Mouse (Mus musculus) stomach, embryonic 15.5 days (tissue): ENCODE data around the gene Iqcb1. TPM values are rescaled to one million over a fixed set of nuclear protein-coding genes. Genes with fewer than 3 reads are reported as not detected.
A peak's percentile ranks its signal among the peaks of the same experiment; 100 is the strongest.
"Not testable (repeated sequence)": the region's sequence is repeated elsewhere in the genome, so short reads cannot be mapped to it uniquely, and the experiment has no call there.

ENCODE experiments used
- ATAC-seq: fragments of 200-750 bp; cut with Nextera tagmentation; 2 replicates; pipeline ENCODE4 v1.8.0; 2017; ENCODE audit warnings: low read depth, moderate number of reproducible peaks, moderate TSS enrichment; ENCODE audit not compliant: insufficient read depth, low FRiP score
- H3K27ac ChIP-seq: fragments of 300-500 bp; sonication (generic); 2 replicates; pipeline ENCODE4 v1.5.1; 2015; ENCODE audit warnings: mild to moderate bottlenecking, inconsistent platforms
- H3K27me3 ChIP-seq: fragments of 300-500 bp; sonication (generic); replicated peaks from 2 replicates; pipeline ENCODE4 v1.6.1; 2015; ENCODE audit warnings: inconsistent platforms
- H3K36me3 ChIP-seq: fragments of 300-500 bp; sonication (generic); 2 replicates; pipeline ENCODE4 v1.6.1; 2015; ENCODE audit warnings: inconsistent platforms
- H3K4me1 ChIP-seq: fragments of 300-500 bp; sonication (generic); 2 replicates; pipeline ENCODE4 v1.6.1; 2015; ENCODE audit warnings: inconsistent platforms
- H3K4me2 ChIP-seq: fragments of 300-500 bp; sonication (generic); 2 replicates; pipeline ENCODE4 v1.6.1; 2015; ENCODE audit warnings: mild to moderate bottlenecking, inconsistent platforms
- H3K4me3 ChIP-seq: fragments of 300-500 bp; sonication (generic); replicated peaks from 2 replicates; pipeline ENCODE4 v1.5.1; 2015; ENCODE audit warnings: inconsistent platforms
- H3K9ac ChIP-seq: fragments of 300-500 bp; sonication (generic); 2 replicates; pipeline ENCODE4 v1.6.1; 2015; ENCODE audit warnings: inconsistent platforms
- H3K9me3 ChIP-seq: fragments of 300-500 bp; sonication (generic); 2 replicates; pipeline ENCODE4 v1.6.1; 2016; ENCODE audit warnings: inconsistent platforms
- WGBS: fragments of 180-500 bp; shearing (Covaris S2); methylation state at CpG from one replicate; pipeline ENCODE4 v1.1.7; 2015; 5-methylcytosine and 5-hydroxymethylcytosine counted together
- polyA plus RNA-seq: library from polyadenylated mRNA; unstranded; fragments of >200 nt; fragmentation: Nextera tagmentation; extraction: Ambion mirVana; gene quantifications from 2 replicates; pipeline ENCODE4 v1.2.1, GENCODE M21; 2015

Iqcb1 gene
- polyA plus RNA-seq, 1 experiment from 2014 or later: 28.3 TPM

DNA sequence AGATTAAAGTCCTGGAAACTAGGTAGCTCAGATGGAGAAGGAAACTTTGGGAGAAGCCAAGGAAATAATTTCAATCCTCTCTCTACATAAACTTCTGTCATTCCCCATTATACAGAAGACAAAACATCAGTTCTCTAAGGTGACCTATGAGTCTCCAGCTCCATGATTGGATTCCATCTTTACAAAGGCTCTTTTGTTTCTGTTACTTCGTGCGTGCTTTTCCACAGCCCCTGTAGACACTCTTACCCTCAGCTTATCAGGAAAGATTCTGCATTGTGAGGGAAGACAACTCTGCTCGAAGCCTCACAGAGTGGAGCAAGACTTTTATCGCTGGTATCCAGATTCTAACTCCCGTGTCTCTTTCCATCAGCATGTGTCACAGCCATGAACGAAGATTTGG is 8.2 kb upstream of the Iqcb1 start:
- H3K9me3 ChIP-seq: no peaks in the 10 kb centered on the region
- H3K36me3 ChIP-seq: no peaks in the 10 kb centered on the region
- no peak for ATAC-seq
- H3K27ac ChIP-seq: no peak overlapping the region
- WGBS: 72% methylated on average over 6 of the region's 6 CpGs
- no peak overlapping the region for H3K4me2 ChIP-seq
- no peak overlapping the region for H3K4me3 ChIP-seq
- H3K9ac ChIP-seq: no peak overlapping the region
- H3K27me3 ChIP-seq: no peaks in the 10 kb centered on the region
- H3K4me1 ChIP-seq: no peaks in the 10 kb centered on the region

DNA sequence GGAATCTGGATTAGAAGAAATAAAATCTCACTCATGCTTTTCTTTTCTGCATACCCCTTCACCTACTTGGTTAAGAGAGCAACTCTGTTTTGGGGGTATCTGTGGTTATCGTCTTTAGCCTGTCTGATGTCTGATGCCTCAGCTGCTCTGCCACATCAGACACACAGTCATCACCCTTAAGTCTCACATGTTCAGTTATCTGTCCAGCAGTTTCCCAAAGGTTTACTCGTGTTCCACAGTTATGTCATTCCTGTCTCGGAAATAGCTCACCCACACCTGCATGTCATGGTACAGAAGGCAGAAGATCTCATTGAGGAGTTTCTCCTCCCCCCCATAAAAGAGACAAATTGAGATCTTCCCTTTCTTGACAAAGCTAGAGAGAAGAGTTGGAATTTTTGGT is 7.4 kb upstream of the Iqcb1 start:
- H3K36me3 ChIP-seq: no peaks in the 10 kb centered on the region
- no peaks in the 10 kb centered on the region for H3K9me3 ChIP-seq
- 79% methylated on average over 3 of the region's 3 CpGs for WGBS
- H3K4me3 ChIP-seq: no peak overlapping the region
- H3K4me2 ChIP-seq: no peak overlapping the region
- H3K4me1 ChIP-seq: no peaks in the 10 kb centered on the region
- H3K27ac ChIP-seq: no peak overlapping the region
- no peaks in the 10 kb centered on the region for H3K27me3 ChIP-seq
- H3K9ac ChIP-seq: no peak overlapping the region
- no peak for ATAC-seq

DNA sequence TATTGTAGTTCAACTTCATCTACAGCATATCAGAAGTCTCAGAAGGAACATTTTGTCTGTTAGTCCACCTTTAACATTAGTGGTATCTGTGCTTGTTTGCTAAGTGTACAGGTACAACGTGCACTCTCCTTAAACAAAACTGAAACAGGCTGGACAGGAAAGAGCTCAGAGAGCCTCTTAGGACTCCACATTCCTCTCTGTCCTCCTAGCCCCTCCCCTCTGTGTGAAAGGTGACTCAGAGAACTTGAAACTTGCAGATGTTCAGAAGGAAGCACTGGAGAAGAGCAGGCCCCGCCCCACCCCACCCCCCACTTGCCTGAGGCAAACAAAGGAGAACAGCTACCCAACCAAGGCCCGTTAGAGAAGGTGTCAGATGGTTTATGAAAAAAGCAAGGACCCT is 6.7 kb upstream of the Iqcb1 start:
- H3K27me3 ChIP-seq: no peaks in the 10 kb centered on the region
- H3K36me3 ChIP-seq: no peaks in the 10 kb centered on the region
- H3K9me3 ChIP-seq: no peaks in the 10 kb centered on the region
- no peak; the same call in 1 of the 2 replicates for ATAC-seq
- 1% methylated on average over 3 of the region's 3 CpGs for whole genome bisulfite sequencing
- no peak overlapping the region for H3K4me2 ChIP-seq
- H3K4me1 ChIP-seq: no peaks in the 10 kb centered on the region
- H3K27ac ChIP-seq: no peak overlapping the region
- H3K9ac ChIP-seq: no peak overlapping the region
- no peak overlapping the region for H3K4me3 ChIP-seq

DNA sequence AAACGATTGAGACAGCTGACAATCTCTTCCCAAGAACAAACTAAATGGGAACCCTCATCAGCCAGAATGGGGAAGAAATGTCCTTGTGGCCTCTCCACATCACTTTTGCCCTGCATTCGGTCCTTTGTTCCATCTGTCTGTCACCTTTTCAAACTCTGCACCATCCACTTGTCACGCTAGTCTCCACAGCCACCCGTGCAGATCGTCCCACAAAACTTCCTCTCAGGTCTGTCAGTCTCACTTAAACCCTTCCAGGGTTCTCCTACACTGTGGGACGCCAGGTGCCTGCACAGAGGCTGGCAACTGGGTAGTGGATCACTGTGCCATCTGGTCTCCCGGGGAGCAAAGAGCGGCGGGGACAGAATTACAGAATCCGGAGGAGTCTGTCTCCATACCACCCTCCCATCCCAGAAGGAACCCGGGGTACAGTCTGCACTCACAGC is 553 bp upstream of the Iqcb1 start:
- WGBS: 8% methylated on average over 11 of the region's 11 CpGs
- ATAC-seq: no peak; the same call in 1 of the 2 replicates

DNA sequence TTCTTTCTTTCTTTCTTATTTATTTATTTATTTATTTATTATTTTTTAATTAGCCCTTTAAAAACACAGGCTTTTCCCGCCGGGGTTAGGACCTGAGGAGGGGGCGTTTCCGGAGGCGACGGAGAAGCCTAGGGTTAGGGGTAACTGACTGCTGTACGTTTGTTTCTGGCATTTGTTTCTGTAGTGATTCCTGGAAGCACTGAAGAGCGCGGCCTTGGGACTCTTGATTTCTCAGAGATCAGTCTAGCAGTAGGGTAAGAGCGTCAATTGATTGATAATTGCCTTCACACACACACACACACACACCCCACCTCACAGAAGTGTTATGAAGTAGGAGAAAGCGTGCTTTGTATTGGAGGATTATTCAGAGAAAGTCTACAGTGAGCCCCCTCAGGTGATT is 635 bp downstream of the Iqcb1 start:
- no peaks in the 10 kb centered on the region for H3K36me3 ChIP-seq
- H3K9ac ChIP-seq: peak overlapping the region; percentile 89
- no peak overlapping the region for H3K27ac ChIP-seq
- WGBS: 4% methylated on average over 11 of the region's 11 CpGs
- H3K4me3 ChIP-seq: peak overlapping the region; percentile 76
- H3K4me2 ChIP-seq: peak overlapping the region; percentile 93
- H3K4me1 ChIP-seq: peaks cover 4% of the 10 kb centered on the region; the same call in 1 of the 2 replicates
- ATAC-seq: no peak
- no peaks in the 10 kb centered on the region for H3K9me3 ChIP-seq
- H3K27me3 ChIP-seq: 0 out of 2 replicates have a peak, but pooled peaks cover 3% of the 10 kb centered on the region

More for the DNA sequence above, 553 bp upstream of the Iqcb1 start:
- Histone ChIP-seq H3K4me2 (peak overlapping the region; percentile 93), H3K27ac (no peak overlapping the region), H3K9me3 (no peaks in the 10 kb centered on the region), H3K9ac (peak overlapping the region; percentile 34), H3K36me3 (no peaks in the 10 kb centered on the region), H3K4me3 (peak overlapping the region; percentile 76), H3K4me1 (peaks cover 4% of the 10 kb centered on the region; the same call in 1 of the 2 replicates), H3K27me3 (0 out of 2 replicates have a peak, but pooled peaks cover 3% of the 10 kb centered on the region)

DNA sequence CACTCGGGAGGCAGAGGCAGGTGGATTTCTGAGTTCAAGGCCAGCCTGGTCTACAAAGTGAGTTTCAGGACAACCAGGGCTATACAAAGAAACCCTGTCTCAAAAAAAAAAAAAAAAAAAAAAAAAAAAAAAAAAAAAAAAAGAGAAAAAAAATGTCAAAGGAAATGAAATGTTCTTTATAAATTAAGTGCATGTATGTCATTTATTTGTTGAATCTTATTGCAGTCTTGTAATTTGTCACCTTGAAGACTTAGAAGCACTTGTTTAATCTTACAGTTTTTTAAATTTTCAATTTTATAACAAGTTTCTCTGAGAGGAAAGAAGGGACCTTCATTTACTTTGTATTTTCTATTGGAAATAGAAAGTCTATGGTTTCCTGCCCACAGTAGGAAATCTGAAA is 18.7 kb downstream of the Iqcb1 start:
- H3K4me2 ChIP-seq, H3K4me1 ChIP-seq, ATAC-seq, H3K27me3 ChIP-seq, H3K4me3 ChIP-seq, H3K9me3 ChIP-seq, H3K9ac ChIP-seq, H3K36me3 ChIP-seq, H3K27ac ChIP-seq: not testable (repeated sequence)
- WGBS: 88% methylated on average over 1 of the region's 1 CpGs

DNA sequence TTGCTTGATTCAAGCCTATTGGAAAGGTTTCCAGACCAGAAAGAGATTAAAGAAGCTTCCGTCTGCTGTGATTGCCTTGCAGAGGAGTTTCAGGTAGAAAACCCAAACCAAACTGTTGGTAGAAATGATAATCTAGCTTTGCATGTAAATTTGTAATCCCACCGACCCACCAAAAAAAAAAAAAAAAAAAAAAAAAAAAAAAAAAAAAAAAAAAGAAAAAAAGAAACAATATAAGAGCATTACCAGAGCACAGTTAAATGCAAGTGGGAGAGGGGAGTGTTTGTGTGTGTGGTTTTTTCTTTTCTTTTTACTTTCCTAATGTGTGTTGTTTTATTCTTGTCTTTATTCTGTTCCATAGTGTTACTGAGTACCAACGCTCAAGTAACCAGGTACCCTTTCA is 23.0 kb downstream of the Iqcb1 start:
- Histone ChIP-seq H3K9ac (no peak overlapping the region), H3K9me3 (no peaks in the 10 kb centered on the region), H3K4me2 (no peak overlapping the region), H3K4me1 (no peaks in the 10 kb centered on the region), H3K27me3 (no peaks in the 10 kb centered on the region), H3K27ac (no peak overlapping the region), H3K36me3 (no peaks in the 10 kb centered on the region), H3K4me3 (no peak overlapping the region)
- no peak for ATAC-seq
- WGBS: 95% methylated on average over 3 of the region's 3 CpGs

DNA sequence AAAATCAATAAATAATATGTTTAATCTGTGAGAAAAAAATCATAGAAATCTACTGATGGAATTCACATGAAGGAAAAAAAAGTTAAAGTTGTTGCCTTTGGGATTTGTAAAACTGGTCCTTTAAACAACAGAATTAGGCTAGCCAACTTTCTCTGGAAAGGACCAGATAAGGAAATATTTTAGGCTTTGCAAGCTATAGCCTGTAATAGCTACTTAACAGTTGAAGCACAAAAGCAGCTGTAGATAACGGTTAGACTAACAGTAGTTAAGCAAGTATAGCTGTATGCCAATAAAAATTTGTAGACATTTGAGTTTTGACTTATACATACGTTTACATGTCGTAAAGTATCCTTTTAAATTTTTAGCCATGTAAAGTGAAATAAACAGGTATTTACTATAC is 35.4 kb downstream of the Iqcb1 start:
- Histone ChIP-seq H3K4me3 (no peak overlapping the region), H3K9ac (no peak overlapping the region), H3K9me3 (no peaks in the 10 kb centered on the region), H3K4me2 (no peak overlapping the region), H3K27me3 (no peaks in the 10 kb centered on the region), H3K27ac (no peak overlapping the region), H3K4me1 (no peaks in the 10 kb centered on the region), H3K36me3 (peaks cover 4% of the 10 kb centered on the region; the same call in 1 of the 2 replicates)
- no peak for ATAC-seq
- WGBS: 85% methylated on average over 3 of the region's 3 CpGs

DNA sequence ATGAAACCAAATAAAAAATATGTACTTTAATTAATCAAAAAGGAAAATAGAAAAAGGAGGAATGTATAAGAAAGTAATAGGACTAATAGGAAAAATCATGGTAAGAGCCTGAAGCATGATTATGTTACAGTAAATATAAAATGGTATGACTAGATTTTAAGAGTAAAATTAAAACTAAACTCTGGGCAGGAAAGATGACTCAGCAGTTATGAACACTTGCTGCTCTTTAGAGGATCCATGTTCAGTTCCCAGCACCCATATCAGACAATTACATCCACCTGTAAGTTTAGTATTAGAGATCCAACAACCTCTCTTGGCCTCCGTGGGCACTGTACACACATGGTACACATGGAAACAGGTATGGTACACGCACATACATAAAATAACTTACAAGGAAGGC is 41.3 kb downstream of the Iqcb1 start:
- H3K4me2 ChIP-seq: no peak overlapping the region
- no peaks in the 10 kb centered on the region for H3K9me3 ChIP-seq
- WGBS: 89% methylated on average over 2 of the region's 2 CpGs
- no peak overlapping the region for H3K9ac ChIP-seq
- no peak overlapping the region for H3K4me3 ChIP-seq
- H3K27me3 ChIP-seq: no peaks in the 10 kb centered on the region
- H3K4me1 ChIP-seq: peaks cover 3% of the 10 kb centered on the region; the same call in 1 of the 2 replicates
- no peak overlapping the region for H3K27ac ChIP-seq
- H3K36me3 ChIP-seq: peaks cover 13% of the 10 kb centered on the region
- ATAC-seq: no peak

DNA sequence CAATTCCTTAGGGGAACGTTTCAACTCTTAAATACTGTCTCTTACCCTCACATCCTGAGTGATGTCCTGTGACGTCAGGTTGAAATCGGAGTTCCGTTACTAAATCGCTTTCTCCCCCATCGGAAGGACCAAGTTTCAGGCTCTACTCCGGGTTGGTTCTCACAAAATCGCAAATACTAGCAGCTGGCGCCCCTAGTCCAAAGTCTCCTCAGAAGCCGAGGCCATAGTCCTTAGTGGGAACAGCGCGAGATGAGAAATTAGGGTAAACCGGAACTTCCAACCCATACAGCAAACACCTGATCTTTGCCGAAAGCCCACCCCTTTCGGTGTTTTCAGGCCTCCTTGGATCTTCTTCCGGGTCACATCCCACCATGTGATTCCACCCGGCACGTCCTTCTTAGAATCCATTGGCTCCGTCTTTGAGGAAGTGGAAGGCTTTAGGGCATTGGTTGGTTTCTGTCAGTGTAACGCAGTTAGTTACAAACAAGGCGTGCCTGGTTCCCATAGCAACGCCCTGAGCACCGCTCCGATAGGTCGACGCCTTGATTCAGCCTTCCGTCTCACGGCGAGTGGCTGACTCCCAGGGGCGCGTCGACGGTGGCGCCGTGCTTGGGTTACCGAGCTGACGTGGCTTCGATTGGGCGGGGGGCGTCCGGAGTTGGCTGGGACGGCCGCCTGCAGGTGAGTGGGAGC is 46.5 kb downstream of the Iqcb1 start, which contains the start of the genes Eaf2 and Golgb1:
Gene Eaf2 (minus strand): TSS at position 421 of the 693 bp plus-strand sequence.
Gene Golgb1 (plus strand): TSS at position 558 of the 693 bp plus-strand sequence.
- Histone ChIP-seq H3K4me3 (peak within 1 kb of the TSS; percentile 84), H3K27ac (peak within 1 kb of the TSS; percentile 88), H3K4me2 (peak within 1 kb of the TSS; percentile 60), H3K36me3 (peaks cover 9% of the 10 kb centered on the region; the same call in 1 of the 2 replicates), H3K9ac (peak within 1 kb of the TSS; percentile 71), H3K9me3 (no peaks in the 10 kb centered on the region), H3K27me3 (no peaks in the 10 kb centered on the region), H3K4me1 (peaks cover 3% of the 10 kb centered on the region; the same call in 1 of the 2 replicates)
- WGBS: under 1% methylated on average over 43 of the region's 43 CpGs
- peak; percentile 100 for ATAC-seq

DNA sequence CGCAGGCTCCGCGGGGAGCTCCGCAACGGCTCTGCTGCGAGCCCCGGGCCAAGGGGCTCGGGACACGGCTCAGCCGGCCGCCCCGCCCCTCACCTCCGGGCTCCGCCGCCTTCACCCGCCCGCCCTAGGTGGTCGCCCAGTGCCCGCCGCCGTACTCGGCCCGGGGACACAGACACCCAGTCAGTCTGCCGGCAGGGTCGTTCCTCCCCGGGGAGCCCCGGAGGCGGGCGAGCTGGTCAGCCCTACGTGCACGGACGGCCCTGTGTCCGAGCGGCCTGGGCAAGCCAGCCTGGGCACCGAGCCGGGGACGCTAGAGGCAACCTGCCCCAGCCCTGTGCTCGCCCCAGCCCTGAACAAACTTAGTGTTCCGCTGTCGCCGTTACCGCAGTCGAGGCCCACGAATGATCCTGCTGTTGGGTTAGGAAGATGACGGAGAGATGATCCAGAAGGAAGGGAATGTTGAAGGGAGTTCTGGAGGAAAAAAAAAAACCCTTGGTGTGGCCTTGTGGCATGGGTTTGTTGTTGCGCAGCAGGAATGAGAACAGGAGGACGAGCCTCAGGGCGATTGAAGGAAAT is 47.2 kb downstream of the Iqcb1 start:
- H3K4me1 ChIP-seq: peaks cover 3% of the 10 kb centered on the region; the same call in 1 of the 2 replicates
- no peaks in the 10 kb centered on the region for H3K9me3 ChIP-seq
- peak overlapping the region; percentile 84 for H3K4me3 ChIP-seq
- peak overlapping the region; percentile 60 for H3K4me2 ChIP-seq
- peak; percentile 70 for ATAC-seq
- H3K27ac ChIP-seq: peak overlapping the region; percentile 83
- under 1% methylated on average over 45 of the region's 48 CpGs for WGBS
- no peaks in the 10 kb centered on the region for H3K27me3 ChIP-seq
- H3K9ac ChIP-seq: peak overlapping the region; percentile 71
- H3K36me3 ChIP-seq: peaks cover 9% of the 10 kb centered on the region; the same call in 1 of the 2 replicates

DNA sequence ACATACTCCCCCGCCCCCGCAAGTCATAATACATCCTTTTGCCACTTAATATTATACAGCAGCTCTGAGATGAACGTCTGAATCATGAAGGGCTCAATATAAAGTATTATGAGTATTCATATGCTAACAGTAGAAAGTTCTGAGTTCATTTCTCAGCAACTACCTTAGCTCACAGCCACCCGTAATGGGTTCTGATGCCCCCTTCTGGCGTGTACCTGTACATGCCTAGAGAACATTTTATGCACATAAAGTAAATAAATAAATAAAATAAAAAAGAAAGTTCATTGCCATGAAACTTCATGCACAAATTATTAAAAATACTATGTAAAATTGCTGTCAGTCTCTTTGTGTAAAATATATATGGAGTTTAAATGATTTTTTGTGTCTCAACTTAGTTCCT is 49.1 kb downstream of the Iqcb1 start:
- peaks cover under 1% of the 10 kb centered on the region; the same call in 1 of the 2 replicates for H3K36me3 ChIP-seq
- no peaks in the 10 kb centered on the region for H3K27me3 ChIP-seq
- H3K27ac ChIP-seq: no peak overlapping the region
- H3K9ac ChIP-seq: no peak overlapping the region
- no peaks in the 10 kb centered on the region for H3K9me3 ChIP-seq
- no peak overlapping the region for H3K4me2 ChIP-seq
- no peak overlapping the region for H3K4me3 ChIP-seq
- H3K4me1 ChIP-seq: peaks cover 3% of the 10 kb centered on the region; the same call in 1 of the 2 replicates
- ATAC-seq: no peak
- 70% methylated on average over 5 of the region's 5 CpGs for WGBS
